Mouse (Mus musculus): ENCODE data around the gene Atp11b. TPM values are rescaled to one million over a fixed set of nuclear protein-coding genes. Genes with fewer than 3 reads are reported as not detected.

Atp11b gene
- polyA plus RNA-seq, 2 experiments, result 37.3 to 49.0 TPM

- no peak overlapping the region for H3K4me3 ChIP-seq (replicated peaks; ENCODE audit: low read length)
- H3K36me3 ChIP-seq (ENCODE audit: control insufficient read depth, insufficient read depth, low read length), result peaks cover 36% of the 10 kb centered on the region; the same call in 1 of the 2 replicates
- no peak for ATAC-seq (ENCODE audit: low FRiP score, low read depth)
Observed at GRCm38 (mm10) chr3:35900555-35901204, 146.8 kb downstream of the Atp11b start.

More at GRCm38 (mm10) chr3:35900555-35901204, 146.8 kb downstream of the Atp11b start:
- H3K27ac ChIP-seq (replicated peaks; ENCODE audit: low read depth, low read length), result no peak overlapping the region
- H3K27me3 ChIP-seq (ENCODE audit: control insufficient read depth, insufficient read depth, low read length), result no peaks in the 10 kb centered on the region
- no peaks in the 10 kb centered on the region for H3K9me3 ChIP-seq (ENCODE audit: control insufficient read depth, low read length)
- H3K4me2 ChIP-seq (replicated peaks; ENCODE audit: low read depth, low read length, severe bottlenecking), result no peak overlapping the region
- no peak for TF ChIP-seq POLR2A (IDR thresholded peaks at IDR 0.05; ENCODE audit: borderline replicate concordance, extremely low read depth, insufficient read depth, insufficient read length)
- 90% methylated on average over 5 of the region's 5 CpGs for WGBS
- no peak overlapping the region for H3K9ac ChIP-seq (ENCODE audit: low read depth, low read length, severe bottlenecking)
- DNase-seq (ENCODE audit: low spot score), result no peak
- H3K4me1 ChIP-seq (ENCODE audit: control insufficient read depth, insufficient read depth, low read length), result no peaks in the 10 kb centered on the region

Other genes starting within 250 kb of the Atp11b start
- gene Dcun1d1, start 183.3 kb downstream of the Atp11b start, polyA plus RNA-seq (2012; rRNA removed), result 24.4 and 35.7 TPM in 2 replicates
- 86.8 and 88.7 TPM in 2 replicates for gene Dcun1d1, start 183.3 kb downstream of the Atp11b start, polyA plus RNA-seq (2014; fragmentation: Nextera tagmentation; extraction: Ambion mirVana)
- gene Mccc1, start 246.6 kb downstream of the Atp11b start, polyA plus RNA-seq (2012; rRNA removed), result 19.5 and 23.6 TPM in 2 replicates
- 29.3 and 30.8 TPM in 2 replicates for gene Mccc1, start 246.6 kb downstream of the Atp11b start, polyA plus RNA-seq (2014; fragmentation: Nextera tagmentation; extraction: Ambion mirVana)